Mouse (Mus musculus): Measurements from ENCODE around the gene Rhobtb3.
"Not testable (repeated sequence)": the region's sequence is repeated elsewhere in the genome, so short reads cannot be mapped to it uniquely, and the experiment has no call there.

Gene Rhobtb3

DNA sequence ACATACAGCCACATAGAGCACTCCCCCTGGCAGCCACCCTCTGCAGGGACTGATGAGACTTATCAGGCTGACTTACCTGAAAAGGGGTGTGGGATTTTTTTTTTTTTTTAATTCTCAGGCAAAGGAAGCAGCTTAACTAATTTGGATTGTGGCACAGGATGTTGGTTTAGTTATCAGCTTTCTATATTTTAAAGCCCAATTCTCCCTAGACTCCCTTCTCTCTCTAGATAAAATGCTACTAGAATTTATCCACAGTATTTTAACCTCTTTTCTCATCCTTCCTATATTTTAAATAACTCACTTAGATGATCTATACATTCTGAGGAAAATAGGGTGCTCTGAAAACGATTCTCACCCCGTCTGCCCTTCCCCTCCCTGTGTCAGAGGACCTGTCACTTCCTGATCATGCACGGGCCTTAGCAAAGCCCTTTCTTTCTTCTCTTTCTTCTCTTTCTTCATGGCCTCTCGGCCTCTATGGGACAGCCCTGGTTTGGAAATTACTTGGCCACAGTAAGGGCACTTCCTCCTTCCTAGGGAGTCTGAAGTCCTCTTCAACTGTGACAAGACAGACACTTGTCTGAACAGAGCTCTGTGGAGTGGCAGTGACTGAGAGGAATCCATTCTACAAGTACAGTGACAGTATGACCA lies 98.1 kb downstream of the Rhobtb3 start:
- no peak for DNase-seq (ENCODE audit: low spot score in 2 of 2)

DNA sequence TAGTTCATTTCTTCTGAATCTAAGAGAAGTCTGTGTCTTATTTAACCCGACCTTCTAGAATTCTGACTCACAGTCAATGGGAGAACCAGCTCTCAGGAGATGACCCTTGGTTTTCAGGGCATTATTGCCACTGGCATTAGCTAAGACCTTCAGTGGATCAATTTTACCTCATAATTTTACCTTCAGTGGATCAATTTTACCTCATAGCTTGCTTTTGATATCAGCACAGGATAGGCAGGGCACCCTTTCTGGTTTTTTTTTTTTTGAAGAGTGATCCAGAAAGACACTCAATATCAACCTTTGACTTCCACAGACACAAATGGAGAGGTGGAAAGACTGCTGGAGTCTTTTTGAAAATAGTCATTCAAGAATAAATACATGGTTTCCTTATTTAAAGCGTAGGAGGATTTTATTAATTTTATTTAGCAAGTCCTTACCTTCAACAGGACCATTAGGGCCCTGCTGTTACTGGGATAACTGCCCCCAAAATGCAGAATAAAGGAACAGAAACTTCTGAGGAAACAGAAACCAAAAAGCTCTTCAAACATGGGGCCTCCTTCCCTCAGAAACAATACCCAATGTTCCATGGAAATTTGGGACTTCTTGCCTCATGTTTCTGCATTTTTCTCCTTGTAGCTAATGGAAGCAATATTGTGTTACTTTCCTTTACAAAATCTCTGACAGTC lies 98.7 kb downstream of the Rhobtb3 start:
- no peak for DNase-seq (ENCODE audit: low spot score in 2 of 2)

GRCm38 (mm10) chr13:75843993-75844683 lies 99.6 kb downstream of the Rhobtb3 start:
- DNase-seq (ENCODE audit: low spot score in 2 of 2) = no peak

DNA sequence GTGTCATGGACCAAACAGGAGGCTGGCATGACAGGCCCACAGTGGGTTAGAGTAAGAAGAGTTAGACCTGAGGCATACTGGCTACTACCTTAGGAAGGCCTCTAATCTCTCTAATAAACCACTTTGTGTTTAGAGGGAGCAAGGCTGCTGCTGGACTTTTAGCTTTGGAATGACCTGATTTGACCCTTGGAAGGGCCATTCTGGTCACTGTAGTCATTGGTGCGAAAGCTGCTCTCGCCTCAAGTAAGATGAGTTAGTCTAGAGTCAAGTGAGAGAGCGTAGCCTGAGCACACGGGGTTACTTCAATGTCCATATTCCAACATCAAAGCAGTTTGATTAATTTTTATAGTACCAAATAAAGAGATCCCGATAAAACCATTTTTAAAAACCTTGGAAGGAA lies 100.4 kb downstream of the Rhobtb3 start:
- no peak for DNase-seq (ENCODE audit: low spot score in 2 of 2)

DNA sequence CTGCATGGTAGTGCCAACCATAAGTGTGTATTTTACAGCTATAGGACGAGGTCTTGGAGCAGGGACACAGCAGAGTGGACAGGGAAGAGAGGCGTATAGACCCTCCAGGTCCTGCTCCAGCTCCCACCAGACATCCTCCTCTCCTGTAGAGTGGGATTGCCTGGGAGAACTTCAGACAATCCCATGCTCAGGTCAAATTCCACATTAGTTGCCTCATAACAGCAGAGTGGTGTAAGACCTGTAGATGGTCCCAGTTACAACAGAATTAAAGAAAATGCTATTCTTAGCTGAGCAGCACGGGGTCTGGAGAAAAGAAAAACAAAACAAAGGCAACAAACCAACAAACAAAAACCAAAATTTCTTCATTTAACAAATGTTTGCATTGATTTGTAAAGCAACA lies 101.8 kb downstream of the Rhobtb3 start:
- DNase-seq (ENCODE audit: low spot score in 2 of 2) = no peak

- DNase-seq (ENCODE audit: low spot score in 2 of 2) = no peak
These were observed 102.9 kb downstream of the Rhobtb3 start for GRCm38 (mm10) chr13:75840752-75841285.

DNA sequence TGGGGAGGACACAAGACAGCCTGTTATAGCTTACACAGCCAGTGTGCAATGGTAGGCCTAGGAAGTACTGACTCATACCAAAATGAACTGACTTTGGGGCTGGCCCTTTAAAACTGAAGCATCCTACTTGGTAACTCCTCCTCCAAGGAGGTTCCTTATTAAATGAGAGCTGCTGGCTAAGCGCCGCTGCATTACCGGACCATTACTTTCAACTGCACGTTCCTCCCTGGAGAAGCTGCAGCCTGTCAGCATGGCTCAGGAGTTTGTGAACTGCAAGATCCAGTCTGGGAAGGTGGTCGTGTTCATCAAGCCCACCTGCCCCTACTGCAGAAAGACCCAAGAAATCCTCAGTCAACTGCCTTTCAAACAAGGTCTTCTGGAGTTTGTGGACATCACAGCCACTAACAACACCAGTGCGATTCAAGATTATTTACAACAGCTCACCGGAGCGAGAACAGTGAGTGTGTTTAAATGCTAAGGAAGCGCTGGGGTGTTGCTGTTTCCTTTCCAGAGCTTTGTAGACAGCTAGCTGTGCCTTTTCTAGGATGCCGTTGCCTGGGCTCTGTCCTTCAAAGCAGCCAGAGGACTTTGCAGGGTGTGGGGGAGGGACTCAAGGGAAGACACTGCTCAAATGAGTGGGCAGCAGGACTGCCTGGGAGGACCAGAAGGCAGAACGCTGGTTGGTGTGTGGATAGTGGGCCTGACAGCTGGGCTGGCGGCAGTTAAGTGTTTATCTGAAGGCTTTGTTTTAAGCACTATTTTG lies 103.8 kb downstream of the Rhobtb3 start, which contains the start of gene Glrx:
Gene Glrx (plus strand): TSS at position 150 of the 763 bp plus-strand sequence.
- peak; percentile 51 to 66 for DNase-seq (ENCODE audit: low spot score in 2 of 2)

DNA sequence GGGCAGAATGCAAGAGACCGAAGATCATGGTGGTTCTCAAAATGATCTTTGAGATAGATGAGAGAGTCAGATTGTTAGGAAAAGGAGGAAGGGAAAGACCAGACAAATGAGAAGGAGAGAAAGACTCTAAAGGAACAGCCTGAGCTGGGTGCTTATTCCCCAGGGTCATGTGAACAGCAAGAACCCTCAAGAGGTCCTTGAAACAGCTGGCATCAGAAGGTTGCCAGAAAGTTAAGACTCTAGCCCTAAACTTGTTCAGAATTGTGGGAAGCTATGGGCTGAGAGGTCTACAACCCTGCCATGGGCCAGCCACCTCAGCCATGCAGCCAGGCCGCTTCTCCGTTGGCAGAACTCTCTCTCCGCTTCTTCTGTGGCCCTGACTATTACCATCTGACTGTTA lies 105.2 kb downstream of the Rhobtb3 start:
- DNase-seq (ENCODE audit: low spot score in 2 of 2) = no peak

GRCm38 (mm10) chr13:75835461-75835860 lies 108.3 kb downstream of the Rhobtb3 start:
- no peak for DNase-seq (ENCODE audit: low spot score in 2 of 2)

DNA sequence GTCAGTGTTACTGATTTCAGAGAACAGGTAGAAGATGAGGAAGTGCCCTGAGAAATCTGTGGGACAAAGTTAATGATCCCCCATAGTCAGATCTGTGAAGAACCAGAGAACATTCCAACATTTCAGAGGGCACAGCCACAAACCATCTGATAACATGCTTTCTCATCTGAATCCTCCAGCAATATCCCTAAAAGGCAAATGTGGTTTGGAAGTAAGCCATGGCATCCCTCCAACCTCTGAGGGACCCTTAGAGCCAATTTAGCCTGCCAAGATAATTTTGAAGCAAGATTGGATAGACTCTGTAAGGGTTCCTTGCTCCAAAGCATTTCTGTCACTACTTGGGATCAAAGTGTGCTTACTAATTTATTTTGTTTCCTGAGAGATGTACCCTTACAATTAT lies 110.2 kb downstream of the Rhobtb3 start:
- no peak for DNase-seq (ENCODE audit: low spot score in 2 of 2)

DNA sequence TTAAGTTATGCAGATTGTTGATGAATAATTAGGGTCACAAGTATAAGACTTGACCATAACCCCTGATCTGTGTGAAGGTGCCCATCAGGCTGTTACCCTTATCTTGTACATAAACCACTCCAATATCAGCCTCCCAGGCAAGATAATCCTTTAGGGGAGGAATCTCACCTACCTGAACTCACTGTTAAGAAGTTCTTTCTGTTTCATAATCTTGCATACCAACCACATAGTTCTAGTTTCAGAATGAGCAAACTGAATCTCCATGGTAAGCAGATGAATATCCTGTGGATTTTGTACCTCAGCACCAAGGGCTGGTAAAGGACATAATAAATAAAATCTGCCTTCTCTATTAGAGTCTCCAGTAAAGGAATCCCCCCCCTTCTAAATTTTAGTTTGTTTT lies 111.0 kb downstream of the Rhobtb3 start:
- DNase-seq (ENCODE audit: low spot score in 2 of 2) = no peak

DNA sequence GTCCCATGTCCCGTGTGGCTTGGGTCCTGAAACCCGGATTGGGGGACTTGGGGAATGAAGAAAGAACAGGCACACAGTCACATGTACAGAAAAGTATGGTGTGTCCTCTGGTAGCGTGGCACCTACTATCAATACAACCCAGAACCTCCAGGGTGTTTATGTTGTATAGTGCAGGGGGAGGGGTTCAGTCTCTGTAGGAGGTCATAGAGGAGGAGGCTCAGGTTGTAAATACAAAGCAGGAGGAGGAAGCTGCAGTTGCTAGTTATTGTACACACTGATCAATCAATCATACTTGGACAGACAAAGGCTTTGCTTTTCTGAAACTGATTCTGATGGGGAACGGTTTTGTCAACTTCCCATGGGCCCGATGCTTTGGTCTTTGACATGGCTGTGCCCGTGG lies 112.0 kb downstream of the Rhobtb3 start:
- DNase-seq (ENCODE audit: low spot score in 2 of 2) = no peak

GRCm38 (mm10) chr13:75830708-75831107 lies 113.0 kb downstream of the Rhobtb3 start:
- DNase-seq (ENCODE audit: low spot score in 2 of 2) = no peak

DNA sequence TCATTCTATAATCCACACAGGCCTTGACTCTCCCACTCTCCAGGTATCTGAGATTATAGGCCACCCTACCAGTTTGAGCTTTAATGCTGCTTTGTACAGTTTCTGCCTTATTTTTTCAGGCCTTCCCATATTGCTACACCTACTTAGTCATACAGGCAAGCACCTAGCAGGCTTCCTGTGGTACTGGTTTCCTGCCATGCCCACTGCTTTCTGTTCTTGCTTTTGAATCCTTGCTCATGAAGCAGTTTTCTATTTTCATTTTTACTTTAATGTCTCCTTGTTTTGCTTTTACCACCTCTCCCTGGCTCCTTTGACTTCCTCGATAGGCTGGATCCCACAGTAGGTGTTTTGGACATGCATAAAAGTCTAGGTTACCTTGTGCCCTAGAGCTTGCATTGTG lies 118.3 kb downstream of the Rhobtb3 start:
- no peak for DNase-seq (ENCODE audit: low spot score in 2 of 2)

GRCm38 (mm10) chr13:75824611-75825319 lies 119.0 kb downstream of the Rhobtb3 start:
- no peak for DNase-seq (ENCODE audit: low spot score in 2 of 2)

- DNase-seq (ENCODE audit: low spot score in 2 of 2) = no peak
These were observed 120.5 kb downstream of the Rhobtb3 start for GRCm38 (mm10) chr13:75823201-75823600.

DNA sequence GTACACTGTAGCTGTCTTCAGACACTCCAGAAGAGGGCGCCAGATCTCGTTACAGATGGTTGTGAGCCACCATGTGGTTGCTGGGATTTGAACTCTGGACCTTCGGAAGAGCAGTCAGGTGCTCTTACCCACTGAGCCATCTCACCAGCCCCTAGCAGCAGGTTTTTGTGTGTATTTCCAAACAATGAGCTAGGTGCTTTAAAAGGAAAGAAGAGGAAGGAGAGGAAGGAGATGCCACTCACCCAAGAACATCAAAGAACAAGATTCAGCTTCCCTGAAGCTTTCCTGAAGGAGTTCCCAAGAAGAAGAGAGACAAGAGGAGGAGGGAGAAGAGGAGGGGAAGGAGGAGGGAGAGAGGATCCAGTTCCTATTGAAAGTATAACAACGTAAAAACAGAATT lies 121.4 kb downstream of the Rhobtb3 start:
- DNase-seq (ENCODE audit: low spot score in 2 of 2) = not testable (repeated sequence)

- no peak for DNase-seq (ENCODE audit: low spot score in 2 of 2)
These were observed 123.8 kb downstream of the Rhobtb3 start for GRCm38 (mm10) chr13:75819898-75820297.

Measured in urinary bladder, postnatal 4 days (tissue).